Mouse (Mus musculus) naive thymus-derived CD4-positive, alpha-beta T cell, adult 2 months (primary cell): ENCODE data around the gene Tcf7l1.

ENCODE experiments used
- DNase-seq: peaks from one replicate; pipeline ENCODE4 v3.0.0-alpha.2; 2011; ENCODE audit warnings: low read depth

Tcf7l1 gene

GRCm38 (mm10) chr6:72590111-72590510 lies 198.9 kb downstream of the Tcf7l1 start:
- DNase-seq = no peak

GRCm38 (mm10) chr6:72588307-72588706 lies 200.7 kb downstream of the Tcf7l1 start:
- no peak for DNase-seq

GRCm38 (mm10) chr6:72586701-72587100 lies 202.4 kb downstream of the Tcf7l1 start:
- no peak for DNase-seq

- no peak for DNase-seq
Observed at GRCm38 (mm10) chr6:72584154-72584553, 204.9 kb downstream of the Tcf7l1 start.

GRCm38 (mm10) chr6:72583211-72583839 lies 205.7 kb downstream of the Tcf7l1 start:
- DNase-seq = no peak

- DNase-seq = no peak
Observed at GRCm38 (mm10) chr6:72581625-72582382, 207.2 kb downstream of the Tcf7l1 start.
